Mouse (Mus musculus) urinary bladder, postnatal 14 days (tissue): ENCODE results near the gene Gpr89.

Source experiments
- DNase-seq: peaks from one replicate; pipeline ENCODE4 v3.0.0; 2021; ENCODE audit warnings: low spot score

Gpr89 gene

GRCm38 (mm10) chr3:96870270-96870669 is 34.9 kb downstream of the Gpr89 start:
- DNase-seq, result no peak

- DNase-seq, result no peak
Measured at GRCm38 (mm10) chr3:96869091-96869490, 36.1 kb downstream of the Gpr89 start.

DNA sequence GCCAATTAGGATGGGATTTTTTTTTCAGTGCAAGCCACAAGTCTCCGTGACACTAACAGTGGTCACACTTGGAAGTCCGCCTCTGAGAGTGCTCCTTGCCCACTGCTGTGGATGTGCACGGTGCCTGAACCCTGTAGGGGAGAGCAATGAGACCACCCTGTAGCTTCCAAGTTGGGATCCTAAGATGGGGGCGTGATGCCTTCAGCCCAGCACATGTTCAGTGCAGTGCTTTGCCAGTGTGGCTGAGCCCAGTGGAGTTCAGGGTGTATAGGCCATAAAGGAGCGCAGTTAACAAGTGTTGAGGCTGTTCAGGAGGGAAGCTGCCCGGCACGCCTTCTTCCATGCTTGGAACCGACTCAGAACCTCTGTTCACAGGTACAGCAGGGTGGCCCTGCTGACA is 36.6 kb downstream of the Gpr89 start:
- DNase-seq, result no peak

GRCm38 (mm10) chr3:96867863-96868262 is 37.3 kb downstream of the Gpr89 start:
- DNase-seq, result no peak

DNA sequence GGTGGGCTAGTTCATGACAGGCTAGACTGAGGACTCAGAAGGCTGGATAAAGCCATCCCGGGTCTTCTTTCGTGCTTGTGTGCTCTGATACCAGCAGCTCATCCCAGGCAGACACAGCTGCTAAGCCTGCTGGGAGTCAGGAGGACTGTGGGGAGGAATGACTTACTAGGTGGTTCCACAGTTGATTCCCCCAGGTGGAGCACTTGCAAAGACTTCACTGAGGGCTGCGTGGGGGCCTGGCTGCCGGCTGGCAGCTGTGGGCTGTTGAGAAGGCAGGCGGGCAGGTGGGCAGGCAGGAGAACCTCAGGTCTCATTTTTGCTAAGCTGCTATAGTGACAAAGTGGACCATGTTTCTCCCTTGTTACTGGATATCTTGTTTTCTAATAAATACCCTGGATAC is 44.6 kb downstream of the Gpr89 start:
- no peak for DNase-seq

GRCm38 (mm10) chr3:96855833-96856232 is 49.3 kb downstream of the Gpr89 start:
- DNase-seq, result no peak

DNA sequence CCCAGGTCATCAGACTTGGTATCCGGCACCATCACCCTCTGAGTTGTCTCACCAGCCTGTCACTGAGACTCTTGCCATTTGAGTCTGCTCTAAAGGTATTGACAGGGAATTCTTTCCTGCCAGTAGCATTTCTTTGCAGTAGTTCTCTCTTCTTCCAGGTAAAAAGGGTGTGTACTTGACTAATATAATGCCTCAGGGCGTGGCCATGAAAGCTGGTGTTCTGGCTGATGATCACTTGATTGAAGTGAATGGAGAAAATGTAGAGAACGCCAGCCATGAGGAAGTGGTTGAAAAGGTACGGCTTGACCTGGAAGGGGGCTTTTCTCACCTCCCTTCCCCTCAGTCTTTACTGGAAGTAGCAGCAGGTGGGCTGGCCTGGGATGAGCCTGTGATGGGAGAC is 50.8 kb downstream of the Gpr89 start:
- no peak for DNase-seq

DNA sequence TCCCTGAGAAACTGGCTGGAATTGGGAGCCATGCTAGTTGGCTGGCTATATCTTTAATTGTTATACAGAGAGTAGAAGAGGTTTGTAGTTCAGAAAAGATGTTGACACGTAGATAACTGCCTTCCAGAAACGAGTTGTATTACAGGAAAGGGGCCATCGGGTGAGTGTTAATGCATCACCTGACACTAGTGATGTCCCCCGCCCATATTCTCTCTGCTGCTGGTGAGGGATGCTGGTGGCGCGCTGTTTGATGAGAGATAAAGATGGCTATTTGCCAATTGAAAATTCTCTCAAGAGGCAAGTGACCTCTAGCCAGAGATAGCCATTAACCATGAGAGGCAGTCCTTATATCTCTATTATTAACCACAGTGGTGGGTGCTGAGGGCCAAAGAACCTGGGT is 52.6 kb downstream of the Gpr89 start:
- DNase-seq, result no peak

DNA sequence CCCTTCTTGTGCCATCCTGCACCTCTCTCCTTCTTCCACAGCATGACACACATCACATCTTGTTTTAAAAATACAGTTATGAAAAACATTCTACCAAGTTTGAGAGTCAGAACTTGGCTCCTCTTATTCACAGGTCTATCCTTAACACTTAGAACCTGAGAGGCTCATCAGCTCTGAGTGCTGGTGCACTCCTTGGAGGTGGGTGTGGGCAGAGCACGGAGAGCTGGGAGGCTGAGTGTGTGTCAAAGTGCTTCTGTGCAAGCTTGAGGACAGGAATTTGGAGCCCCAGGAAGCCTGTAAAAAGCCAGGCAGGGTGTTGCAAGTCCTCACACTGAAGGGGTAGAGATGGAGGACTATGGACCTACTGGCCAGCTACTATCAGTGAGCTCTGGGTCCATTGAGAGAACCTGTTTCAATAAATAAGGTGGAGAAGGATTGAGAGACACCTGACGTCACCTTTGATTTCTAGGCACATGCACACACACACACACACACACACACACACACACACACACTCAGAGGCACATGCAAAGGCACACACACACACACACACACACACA is 55.9 kb downstream of the Gpr89 start:
- no peak for DNase-seq

DNA sequence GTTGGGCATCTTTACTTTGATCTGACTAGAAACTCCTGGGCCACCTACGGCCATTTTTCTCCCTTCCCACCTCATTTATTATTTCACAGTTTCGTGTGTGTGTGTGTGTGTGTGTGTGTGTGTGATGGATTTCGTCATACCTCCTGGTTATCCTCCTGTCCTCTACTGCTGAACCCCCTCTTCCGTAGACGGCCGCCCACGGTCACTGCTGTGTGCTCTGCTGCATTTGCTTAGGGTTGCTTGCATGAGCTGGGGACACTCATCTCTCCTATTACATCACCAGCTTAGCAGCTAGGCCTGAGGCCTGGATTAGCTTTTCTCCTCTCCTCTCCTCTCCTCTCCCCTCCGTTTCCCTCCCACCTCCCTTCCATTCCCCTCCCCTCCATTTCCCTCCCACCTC is 56.7 kb downstream of the Gpr89 start:
- no peak for DNase-seq

DNA sequence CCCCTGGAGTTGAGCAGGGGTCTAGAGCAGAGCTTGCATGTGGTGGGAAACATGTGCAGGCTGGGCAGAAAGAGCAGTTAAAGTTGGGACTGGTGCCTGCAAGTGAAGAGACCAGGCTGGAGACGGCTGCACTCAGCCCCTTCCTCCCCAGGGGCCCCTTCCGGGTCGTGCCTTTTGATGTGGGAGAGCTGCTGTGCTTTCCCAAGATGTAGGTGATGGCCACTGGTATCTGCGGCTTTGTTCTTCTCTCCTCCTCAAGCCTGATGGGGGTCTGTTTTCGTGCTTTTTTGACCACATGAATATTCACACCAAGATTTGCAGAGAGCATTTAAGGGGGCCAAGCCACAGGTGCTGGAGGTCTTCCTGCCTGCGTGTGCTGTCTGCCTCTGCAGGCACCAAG is 57.5 kb downstream of the Gpr89 start:
- no peak for DNase-seq

DNA sequence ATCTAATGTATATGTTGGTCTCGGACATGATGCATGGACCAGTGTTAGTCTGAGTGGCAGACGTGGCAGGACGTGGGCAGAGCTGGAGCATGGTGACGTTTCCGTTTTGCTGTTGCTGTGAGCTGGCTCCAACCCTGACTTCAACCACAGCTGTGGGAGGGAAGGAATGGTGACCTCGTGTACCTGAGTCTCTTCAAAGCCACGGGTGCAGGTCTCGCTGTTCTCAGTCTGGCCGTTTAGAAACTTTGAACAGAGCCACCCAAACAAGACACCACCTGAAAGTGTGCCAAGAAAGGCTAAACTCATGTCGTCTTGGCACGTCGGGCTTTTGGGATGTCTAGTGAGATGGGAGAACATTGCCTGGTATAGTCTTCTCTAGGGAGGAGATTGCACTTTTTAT is 58.2 kb downstream of the Gpr89 start:
- no peak for DNase-seq

- no peak for DNase-seq
Measured at GRCm38 (mm10) chr3:96845806-96846205, 59.3 kb downstream of the Gpr89 start.

DNA sequence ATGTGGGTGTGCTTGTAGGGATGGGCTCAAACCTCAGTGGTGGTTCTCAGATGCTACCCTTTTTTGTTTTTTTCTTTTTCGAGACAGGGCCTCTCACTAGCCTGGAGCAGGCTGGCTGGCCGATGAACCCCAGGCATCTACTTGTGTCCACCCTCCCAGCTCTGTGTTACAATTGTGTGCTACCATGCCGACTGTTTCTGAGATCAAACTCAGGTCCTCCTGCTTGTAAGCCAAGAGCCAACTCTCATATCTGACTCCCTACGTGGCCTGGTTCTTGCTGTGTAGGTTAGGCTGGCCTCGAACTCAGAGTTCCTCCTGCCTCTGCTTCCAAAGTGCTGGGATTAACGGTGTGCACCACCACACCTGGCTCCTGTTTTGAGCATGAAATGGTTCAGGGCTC is 60.0 kb downstream of the Gpr89 start:
- DNase-seq, result no peak

DNA sequence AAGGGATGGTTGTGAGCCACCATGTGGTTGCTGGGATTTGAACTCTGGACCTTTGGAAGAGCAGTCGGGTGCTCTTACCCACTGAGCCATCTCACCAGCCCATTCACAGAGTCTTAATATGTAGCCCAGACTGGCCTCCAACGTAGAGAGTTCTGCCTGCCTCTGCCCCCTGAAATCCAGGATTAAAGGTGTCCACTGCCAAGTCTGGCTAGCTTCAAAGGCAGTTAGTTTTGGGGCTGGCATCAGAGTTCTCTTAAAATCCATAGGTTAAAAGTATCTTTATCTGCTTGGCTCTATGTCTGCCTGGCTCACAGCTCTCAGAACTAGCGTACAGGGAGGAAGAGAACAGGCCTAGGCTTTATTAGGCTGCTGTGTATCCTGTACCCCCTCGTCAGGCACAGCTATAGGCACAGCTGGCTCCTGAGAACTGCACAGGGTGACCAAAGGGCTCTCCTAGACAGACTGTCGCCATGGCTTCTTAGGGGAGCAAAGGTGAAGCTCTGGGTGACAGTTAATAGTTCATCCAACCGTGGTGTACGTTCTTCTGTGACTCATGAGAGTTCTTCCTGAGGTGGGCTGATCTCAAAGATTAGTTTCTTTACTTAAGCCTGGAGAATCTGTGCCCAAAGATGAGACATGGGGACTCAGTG is 66.0 kb downstream of the Gpr89 start:
- DNase-seq, result no peak

DNA sequence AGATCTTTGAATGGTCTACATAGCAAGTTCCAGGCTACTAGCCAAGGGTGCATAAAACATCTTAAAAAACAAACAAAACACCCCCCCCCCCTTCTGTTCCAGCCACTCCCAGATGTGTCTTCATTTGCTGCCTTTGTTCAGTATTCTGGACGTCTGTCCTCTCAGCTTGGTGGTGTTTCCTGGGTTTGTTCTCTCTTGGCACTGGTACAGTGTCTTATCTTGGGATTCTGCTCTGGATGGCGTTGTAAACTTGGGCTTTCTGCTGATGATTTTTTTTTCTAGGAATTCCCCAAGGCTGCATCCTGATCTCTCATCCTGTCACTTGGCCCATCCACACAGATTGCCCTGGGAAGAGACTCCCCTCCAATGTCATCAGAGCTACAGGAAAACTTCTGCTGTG is 68.7 kb downstream of the Gpr89 start:
- no peak for DNase-seq

DNA sequence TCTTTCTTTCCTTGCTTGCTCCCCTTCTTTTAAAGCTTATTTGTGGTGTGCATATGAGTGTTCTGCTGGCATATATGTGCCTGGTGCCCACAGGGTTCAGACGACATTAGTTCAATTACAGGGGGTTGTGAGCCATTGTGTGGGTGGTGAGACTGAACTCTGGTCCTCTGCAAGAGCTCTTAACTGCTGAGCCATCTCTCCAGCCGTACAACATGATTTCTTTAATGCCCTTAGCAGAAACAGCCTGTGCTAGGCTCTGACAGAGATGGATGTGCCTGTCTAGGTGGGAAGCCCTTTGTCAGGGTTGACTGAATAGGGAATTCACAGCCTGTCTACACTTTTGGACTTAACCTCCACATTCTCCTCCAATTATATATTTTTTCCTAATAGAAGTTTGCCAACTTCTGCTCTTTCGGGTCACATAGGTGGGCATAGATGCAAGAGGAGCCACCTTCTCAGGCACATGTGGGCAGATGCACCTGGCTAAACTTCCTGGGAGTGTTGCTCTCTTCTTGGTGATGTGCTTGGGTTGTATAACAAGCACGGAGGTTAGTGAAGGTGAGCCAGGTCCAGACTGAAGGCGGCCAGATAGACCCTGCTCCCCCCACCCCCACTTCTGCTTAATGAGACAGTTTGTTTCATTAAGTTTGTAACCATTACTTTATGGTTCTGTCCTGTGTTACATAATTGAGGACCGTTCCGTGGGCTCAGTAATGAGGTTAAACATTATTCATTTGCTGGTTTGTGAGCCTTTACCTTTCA is 70.4 kb downstream of the Gpr89 start:
- no peak for DNase-seq

DNA sequence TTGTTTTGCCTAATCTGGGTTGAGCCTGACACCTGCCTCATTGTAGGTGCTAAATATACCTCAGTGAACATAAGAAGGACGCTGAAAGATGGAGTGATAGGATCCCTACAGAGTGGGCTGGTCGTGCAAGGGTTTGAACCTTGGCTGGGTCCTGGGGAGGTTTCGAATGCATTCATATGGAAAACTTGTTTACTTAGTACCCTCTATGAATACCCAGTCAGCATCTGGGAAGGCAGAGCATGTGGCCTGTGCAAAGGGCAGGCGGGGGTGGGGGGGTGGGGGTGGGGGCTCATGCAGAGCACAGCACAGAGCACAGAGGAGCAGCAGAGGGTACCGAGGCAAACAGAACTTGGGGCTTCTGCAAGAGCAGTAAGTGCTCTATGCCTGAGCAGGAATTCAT is 72.2 kb downstream of the Gpr89 start:
- DNase-seq, result no peak

GRCm38 (mm10) chr3:96829856-96830255 is 75.3 kb downstream of the Gpr89 start:
- no peak for DNase-seq

DNA sequence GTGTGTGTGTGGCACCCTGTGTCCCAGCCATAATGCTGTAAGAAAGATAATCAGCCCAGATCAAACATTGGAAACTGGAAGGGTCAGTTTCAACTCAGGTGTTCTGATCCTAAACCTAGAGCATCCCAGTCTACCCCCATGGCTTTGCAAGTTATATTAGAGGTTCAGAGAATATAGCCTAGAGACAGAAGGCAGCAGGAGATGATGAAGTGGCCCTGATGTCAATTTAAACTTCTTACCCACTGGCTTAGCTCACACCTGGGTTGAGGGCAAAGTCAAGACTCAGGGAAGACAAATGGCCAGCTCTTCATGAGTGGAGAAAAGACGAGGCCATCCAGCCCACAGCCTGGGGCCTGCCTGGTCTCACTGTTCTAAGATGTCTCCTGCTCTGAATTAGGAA is 76.2 kb downstream of the Gpr89 start, which contains the start of the genes Pdzk1 and Cd160:
Gene Pdzk1 (plus strand): TSS at position 301 of the 400 bp plus-strand sequence.
Gene Cd160 (minus strand): TSS at position 368 of the 400 bp plus-strand sequence.
- no peak for DNase-seq

- no peak for DNase-seq
Measured at GRCm38 (mm10) chr3:96828308-96828864, 76.8 kb downstream of the Gpr89 start.

GRCm38 (mm10) chr3:96825261-96825660 is 79.9 kb downstream of the Gpr89 start:
- no peak for DNase-seq

DNA sequence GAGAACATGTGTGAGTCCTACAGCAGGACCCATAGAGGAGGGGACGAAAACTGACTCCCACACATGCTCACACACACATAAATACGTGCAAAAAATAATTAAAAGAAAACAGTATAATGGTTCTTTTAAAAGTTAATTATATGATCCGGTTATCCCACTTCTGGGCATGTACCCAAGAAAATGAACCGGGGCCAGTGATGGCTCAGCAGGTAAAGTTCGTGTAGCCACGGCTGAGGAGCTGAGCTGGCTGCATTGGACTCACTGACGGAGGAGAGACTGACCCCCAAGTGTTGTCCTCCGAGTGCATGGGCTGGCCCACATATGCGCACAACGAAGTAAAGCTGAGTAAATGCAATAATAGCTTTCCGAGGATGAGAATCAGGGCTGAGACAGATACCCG is 80.5 kb downstream of the Gpr89 start:
- DNase-seq, result no peak
